Mouse (Mus musculus) mouse trophoblast stem cell (cell line): ENCODE measurements around the gene Pcp4.
"Not testable (repeated sequence)": the region's sequence is repeated elsewhere in the genome, so short reads cannot be mapped to it uniquely, and the experiment has no call there.

Source experiments
- in situ Hi-C, 2 experiments: fragments of 300-500 bp; cut with MseI, MboI; formaldehyde crosslinking; loops; 2 replicates in 1 of 2; 3 replicates in 1 of 2; pipeline ENCODE4 v1.15.1; 2025

Gene Pcp4

DNA sequence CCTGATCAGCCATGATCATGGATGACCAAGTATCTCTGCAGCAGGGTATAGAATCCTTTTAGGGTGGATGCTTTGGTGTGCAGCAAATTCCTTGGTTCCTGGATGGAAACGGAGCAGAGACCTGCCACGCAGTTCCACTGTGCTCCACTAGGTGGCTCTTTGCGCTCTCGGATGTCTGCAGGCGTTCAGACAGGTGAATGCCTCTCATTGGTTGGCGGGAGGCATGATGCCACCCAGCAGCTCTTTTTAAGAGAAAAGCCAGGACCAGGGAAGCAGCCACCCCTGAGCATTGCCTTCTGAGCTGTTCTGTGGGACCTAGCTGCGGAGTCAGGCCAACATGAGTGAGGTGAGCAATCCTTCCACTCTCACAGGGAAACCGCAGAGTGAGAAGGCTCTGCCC lies at the start of gene Pcp4:
TSS of gene Pcp4 (plus strand) at position 162 of the 400 bp plus-strand sequence.
- in situ Hi-C loops = loop anchor here (5.0 to 10.0 kb wide), 4 partner anchors 113 to 205 kb away; no protein-coding TSS in a partner anchor

DNA sequence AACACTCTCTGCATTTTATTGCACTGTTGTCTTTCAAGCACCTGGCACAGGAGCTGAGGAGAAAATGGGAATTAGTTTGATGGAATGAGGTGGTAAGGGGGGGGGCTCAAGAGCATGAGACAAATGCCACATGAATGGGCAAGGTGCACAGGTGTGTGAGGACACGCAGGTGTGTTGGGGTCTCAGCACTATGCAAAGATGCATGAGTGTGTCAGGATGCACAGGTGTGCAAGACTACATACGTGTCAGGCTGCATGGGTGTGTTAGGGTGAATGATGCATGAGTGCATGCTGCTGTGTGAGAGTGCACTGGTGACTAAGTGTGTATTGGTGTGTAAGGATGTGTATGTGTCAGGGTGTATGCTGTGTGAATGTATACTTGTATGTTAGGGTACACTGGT lies 42.4 kb upstream of the Pcp4 start:
- in situ Hi-C loops = no loop called here

DNA sequence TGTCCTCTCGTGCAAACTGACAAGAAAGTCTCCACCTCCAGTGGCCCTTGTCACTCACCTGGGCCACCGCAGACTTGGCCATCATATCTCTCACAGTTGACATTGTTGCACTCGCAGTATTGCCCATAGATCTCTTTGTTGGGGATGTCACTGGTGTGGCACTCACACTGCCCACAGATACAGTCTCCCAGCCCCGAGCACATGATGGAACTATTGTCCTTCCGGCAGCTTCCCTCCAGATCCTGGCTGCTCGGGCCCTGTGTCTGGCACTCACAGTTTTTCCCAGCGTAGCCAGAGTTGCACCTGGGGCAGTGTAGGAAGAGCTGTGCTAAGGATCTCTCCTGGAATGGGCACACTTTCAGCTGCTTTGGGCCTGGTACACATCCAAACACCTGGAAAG lies 40.7 kb upstream of the Pcp4 start:
- in situ Hi-C loops = no loop called here

DNA sequence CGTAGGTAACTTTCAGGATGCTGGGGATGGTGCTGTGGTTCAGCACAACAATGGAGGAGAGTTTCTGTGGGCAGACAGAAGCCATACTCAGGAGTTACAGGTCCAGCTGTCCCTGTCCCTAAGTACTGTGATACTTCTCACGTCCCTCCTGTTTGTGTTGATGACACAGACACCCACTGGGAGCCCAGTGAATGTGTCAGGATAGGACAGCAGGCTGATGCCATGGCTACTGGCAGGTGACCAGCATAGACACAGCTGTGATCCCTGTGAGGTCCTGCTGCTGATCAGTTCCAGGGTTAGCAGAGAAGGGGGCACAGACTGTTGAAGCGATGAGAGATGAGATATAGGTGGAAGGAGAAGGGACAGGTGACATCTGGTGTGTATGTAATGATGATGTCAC lies 38.4 kb upstream of the Pcp4 start:
- in situ Hi-C loops = no loop called here

DNA sequence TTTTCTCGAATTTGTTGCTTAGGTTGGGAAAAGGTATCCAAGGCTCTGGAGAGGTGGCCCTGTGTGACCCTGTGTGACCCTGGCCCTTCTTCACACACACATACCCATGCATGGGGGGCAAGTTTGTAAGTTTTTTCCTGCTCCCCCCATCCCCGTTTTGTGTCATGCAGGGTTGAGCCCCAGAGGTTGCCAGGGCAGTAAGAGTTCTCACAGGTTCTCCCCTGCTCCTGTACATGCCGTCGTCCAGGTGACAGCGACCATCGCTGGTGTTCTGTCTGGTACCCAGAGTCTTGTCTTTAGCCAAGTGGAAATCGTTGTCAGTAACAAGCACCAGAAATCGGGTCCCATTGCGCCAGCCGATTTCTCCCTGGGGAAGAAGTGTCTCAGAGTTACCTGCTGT lies 34.1 kb upstream of the Pcp4 start:
- in situ Hi-C loops = no loop called here

DNA sequence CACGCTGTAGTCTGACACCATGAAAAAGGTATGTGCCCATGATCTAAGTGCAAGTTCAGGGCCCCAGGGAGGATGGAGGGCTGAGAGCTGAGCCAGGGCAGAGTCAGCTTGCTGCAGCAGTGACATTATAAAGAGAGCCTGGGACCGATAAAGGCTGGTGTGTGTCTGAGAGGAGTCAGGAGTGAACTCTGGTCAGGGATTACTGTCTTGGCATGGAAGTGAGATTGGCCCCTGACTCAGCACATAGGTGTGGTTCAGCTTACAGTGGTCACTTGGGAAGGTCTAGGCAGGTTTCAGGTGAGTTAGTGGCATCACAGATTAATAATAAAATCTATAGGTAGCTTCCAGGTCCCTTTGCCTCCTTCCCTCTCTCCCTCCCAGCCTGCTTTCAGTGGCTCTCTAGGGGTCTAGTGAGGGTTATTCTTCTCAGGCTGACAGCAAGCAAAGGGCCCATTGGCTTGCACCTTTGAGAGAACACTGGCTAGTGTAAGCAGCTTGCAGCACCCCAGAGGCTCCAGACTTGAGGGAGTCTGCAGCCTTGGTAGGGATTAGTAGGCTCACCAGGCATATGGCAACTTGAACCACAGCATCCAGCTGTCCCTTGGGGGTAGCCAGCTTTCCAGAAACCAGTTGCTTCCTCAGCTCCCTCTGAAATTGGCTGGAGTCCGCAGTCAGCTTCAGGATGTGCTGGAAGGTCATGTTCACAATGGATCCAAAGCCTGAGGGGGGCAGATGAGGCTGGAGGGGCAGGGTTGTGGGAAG lies 33.2 kb upstream of the Pcp4 start:
- in situ Hi-C loops = no loop called here

DNA sequence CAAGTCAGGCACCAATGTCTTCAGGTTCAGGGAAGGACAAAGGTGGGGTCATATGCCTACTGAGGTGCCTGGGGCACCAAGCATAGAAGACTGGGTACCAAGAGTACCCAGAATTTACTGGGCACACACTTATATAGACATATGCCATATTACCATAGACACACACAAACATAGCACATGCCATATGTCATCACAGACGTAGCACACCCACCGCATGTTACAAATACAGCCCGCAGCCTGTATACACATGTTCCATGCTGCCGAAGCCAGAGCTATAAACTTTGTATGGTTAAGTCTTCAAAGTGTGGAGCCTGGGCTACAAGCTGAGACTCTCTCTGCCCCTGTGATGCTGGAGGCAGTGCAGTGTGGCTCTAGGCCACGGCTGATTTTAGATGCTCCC lies 28.5 kb upstream of the Pcp4 start:
- in situ Hi-C loops = no loop called here

DNA sequence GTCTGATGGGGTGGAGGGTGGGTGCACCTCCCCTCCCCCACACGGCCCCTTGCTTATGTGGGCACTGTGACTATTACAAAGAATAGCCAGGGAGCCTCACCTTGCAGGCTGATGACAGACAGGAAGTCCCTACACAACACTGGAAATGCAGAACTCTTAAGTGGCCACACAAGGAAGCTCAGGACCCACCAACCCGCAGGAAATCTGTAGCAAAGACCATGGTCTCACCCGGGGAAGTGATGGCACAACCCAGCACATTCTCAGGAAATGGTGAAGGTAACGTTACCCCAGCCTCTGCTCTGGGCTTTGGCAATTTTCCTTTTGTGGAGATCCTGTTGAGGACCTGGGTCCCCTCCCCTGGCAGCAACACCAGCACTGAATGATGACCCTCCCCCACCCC lies 27.7 kb upstream of the Pcp4 start:
- in situ Hi-C loops = no loop called here

DNA sequence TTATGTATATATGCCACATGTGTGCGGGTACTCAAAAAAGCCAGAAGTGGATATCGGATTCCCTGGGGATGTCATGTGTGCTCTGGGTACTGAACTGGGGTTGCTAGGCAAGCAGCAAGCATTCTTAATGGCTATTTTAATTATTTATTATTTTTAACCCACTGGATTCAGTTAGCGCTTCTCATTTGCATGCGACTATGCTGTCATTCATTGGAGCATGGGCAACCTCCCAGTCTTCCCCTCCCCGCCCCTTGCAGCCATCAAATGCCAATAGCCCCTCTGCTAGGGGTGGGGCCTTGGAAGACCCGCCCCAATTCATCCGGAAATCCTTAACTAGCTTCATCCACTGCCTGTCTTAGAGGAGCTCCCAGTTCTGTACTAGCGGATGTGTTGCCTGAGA lies 26.5 kb upstream of the Pcp4 start:
- in situ Hi-C loops = no loop called here

DNA sequence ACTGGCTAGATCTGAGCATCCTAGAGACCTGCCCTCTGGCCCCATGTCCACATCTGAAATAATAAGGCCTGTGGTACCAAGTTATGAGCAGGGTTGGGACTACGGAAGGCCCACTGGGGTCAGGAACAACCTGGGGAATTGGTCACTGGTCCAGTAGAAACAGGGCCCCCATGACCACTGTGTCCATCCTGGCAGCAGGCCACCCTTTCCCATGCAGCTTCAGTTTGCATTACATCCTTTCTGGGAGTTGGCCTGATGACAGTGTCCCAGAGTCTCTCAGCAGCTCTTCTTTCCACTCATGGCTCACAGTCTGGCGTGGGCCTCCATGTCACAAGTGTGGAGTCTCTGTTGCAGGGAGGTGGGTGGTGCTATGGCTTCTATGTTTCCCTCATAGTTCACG lies 25.6 kb upstream of the Pcp4 start:
- in situ Hi-C loops = no loop called here

DNA sequence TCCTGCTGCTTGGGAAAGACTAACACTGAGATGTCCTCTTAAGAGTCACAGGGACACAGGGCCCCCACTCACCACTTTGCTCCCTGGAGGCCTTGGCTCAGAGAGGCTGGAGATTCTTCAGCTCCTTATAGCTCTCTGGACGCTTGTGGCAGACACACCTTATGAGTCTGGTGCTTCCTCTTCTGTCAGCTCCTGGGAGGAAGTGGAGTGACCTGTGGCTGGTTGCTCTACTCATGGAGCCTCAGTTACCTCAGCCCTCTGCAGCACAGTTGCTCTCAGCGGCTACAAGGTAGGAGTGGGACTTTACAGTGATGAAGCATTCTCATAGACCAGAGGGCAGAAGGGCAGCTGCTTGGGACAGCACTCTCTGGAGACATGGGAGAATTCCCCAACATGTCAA lies 23.9 kb upstream of the Pcp4 start, which contains the start of gene Itgb2l:
TSS of gene Itgb2l (minus strand) at position 152 of the 400 bp plus-strand sequence.
- in situ Hi-C loops = no loop called here

DNA sequence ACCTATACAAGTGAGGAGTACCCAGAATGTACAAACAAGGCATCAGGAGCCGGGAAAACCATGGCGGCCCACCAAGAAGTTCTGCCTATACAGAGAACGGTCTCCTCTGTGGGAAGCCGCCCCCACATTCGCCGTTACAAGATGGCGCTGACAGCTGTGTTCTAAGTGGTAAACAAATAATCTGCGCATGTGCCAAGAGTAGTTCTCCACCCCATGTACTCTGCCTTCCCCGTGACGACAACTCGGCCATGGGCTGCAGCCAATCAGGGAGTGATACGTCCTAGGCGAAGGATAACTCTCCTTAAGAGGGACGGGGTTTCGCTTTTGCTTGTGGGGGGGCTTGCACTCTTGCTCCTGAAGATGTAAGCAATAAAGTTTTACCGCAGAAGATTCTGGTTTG lies 16.5 kb upstream of the Pcp4 start:
- in situ Hi-C loops = not testable (repeated sequence)

DNA sequence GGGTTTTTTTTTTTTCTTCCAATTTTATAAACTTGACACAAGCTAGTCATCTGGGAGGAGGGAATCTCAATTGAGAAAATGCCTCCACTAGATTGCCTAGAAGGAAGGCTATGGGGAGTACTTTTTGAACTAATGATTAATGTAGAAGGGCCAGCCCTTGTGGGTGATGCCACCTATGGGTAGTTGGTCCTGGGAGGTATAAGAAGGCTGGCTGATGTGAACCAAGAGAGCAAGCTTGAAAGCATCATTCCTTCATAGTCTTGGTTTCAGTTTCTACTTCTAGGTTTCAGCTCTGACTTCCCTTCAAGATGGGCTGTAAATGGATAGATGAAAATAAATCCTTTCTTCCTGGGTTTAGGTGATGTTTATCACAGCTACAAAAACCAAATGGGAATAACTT lies 13.3 kb upstream of the Pcp4 start:
- in situ Hi-C loops = no loop called here

DNA sequence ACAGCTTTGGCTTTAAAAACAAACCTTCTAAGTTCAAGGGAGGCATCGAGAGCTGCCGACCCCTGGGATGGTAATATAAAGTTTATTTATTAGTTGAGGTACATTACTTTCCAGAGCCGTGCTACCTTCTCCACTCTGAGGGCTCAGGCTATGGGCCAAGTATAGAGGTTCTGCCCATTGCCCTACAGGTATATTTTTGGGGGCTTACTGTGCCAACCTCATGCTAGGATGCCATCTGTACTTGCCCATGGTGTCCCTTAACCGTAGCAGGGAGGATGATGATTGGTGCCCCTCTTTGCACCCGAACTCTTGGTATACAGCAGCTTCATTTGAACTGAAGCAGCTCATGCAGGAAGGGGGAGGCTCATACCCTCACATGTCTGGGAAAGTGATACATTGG lies 9.8 kb upstream of the Pcp4 start:
- in situ Hi-C loops = no loop called here

DNA sequence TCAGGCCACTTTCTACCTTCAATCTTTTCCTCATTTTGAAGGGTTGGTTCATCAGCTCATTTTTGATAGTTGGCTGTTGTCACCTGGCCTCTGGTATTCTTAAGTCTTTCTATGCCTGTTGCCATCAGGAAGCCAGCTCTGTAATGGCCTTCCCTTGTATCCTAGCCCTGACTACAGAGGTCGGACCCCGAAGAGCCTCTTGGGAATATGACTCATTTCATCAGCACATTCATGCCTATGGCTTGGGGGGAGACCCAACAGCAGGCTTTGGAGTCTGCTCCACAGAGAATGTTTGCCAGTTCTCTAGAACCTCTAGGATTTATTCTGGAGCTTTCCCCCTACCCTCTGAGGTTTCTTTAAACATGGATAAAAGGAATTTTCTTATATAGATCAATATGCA lies 8.1 kb upstream of the Pcp4 start:
- in situ Hi-C loops = no loop called here

DNA sequence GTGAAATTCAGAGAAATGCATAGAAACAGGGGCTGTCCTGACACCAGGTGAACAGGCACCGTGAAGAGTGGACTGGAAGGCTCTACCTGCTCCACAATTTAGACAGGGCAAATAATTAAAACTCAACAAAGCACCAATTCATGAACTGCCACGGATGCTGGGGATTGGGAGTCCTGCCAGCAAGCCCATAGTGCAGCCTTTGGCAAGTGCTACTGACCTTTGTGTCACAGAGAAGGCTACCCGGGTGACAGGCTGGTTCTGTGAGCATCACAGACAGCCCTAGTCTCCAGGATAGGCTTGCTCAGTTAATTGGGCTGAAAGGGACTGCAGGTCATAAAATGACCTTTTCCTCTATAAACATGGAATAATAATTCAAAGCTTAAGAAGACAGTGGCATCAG lies 6.6 kb upstream of the Pcp4 start:
- in situ Hi-C loops = loop anchor here (10.0 kb wide), 3 partner anchors 106 to 204 kb away; no protein-coding TSS in a partner anchor

DNA sequence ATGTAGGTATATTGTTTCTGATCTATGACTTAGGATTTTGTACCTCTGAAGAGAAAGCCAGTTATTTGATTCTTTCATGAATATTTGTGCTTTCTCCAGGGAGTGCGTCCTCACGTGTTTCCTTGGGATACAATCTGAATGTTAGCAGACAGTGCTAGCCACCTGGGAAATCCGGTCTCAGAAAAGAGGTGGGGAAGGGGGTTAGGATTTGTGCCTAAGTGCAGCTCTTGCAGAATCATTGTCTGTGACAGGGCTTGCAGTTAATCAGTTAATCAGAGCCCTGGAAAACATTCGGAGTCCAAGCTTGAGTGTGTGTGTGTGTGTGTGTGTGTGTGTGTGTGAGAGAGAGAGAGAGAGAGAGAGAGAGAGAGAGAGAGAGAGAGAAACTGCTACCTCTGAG lies 605 bp downstream of the Pcp4 start:
- in situ Hi-C loops = loop anchor here (5.0 to 10.0 kb wide), 4 partner anchors 113 to 204 kb away; no protein-coding TSS in a partner anchor

DNA sequence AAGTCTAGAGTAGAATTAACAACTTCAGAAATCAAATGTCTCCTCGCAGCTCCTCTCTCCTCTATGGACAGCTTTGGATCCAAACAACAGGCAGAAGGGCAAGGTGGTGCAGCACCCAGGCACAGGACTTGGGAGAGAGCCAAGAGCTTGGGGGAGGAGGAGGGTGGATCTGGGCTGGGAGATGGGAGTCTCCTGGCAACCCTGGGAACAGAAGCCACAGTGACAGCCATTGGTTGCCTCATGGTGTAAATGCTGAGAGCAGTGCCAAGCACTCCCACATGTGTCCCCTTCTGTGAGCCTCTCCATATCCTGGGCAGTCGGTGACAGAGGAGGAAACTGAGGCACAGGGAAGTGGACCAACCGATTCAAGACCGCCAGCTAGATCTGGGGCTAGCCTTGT lies 1.3 kb downstream of the Pcp4 start:
- in situ Hi-C loops = loop anchor here (5.0 to 10.0 kb wide), 4 partner anchors 114 to 204 kb away; no protein-coding TSS in a partner anchor

DNA sequence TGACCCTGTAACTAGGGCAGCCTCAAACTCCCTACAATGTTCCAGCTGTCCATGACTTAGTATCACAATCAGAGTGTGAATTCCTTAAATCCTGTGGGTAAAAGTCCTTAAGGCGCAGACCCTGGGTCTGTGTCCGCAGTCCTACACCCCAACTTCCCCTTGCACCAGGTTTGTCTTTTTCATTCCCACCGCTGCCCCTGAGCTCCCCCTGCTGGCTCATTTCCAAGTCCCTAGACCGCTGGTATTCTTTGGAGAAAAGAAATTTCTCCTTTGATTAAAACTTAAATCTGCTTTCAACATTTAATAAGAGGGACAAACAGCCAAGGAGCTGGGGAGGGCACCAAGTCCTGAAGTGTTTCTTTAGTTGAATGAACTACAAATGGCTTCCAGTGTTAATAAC lies 2.2 kb downstream of the Pcp4 start:
- in situ Hi-C loops = loop anchor here (5.0 to 10.0 kb wide), 4 partner anchors 115 to 203 kb away; no protein-coding TSS in a partner anchor

DNA sequence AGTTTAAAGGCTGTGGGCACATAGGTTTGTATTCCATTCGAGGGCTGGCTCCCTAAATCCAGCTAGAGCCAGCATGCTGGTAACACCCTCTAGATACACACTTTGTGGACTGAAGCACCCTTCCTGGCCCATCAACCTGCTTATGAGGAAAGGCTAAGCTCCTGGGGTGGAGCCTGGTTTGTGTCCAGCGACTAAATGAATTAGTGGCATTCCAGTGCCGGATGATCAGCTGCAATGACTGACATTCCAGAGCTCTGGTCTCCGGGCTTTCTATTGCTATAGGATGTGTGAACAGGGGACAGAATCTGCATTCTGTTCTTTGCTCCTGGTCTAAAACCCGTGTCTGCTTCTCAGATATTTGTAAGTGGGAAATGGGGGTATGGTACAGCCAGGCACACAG lies 5.0 kb downstream of the Pcp4 start:
- in situ Hi-C loops = loop anchor here in 1 of 2 experiments (10.0 kb wide), 1 partner anchor 132 kb away; no protein-coding TSS in a partner anchor

DNA sequence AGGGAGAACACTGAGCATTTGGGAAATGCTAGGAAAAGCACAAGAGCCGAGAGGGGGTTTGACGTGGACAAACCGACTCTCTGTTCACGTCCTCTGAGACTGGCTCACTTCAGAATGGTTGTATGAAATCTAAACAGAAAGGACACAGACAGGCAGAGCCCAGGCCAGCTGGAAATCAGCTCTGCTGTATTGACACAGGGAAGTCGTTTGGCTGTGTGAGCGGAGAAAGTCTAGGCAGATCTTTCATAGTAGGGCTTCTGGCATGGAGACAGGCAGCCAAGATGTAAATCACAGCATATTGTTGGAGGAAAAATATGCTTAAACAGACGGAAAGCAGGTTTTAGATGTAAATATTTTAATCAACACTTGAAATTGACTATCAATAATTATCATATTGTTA lies 5.4 kb downstream of the Pcp4 start:
- in situ Hi-C loops = loop anchor here in 1 of 2 experiments (10.0 kb wide), 1 partner anchor 132 kb away; no protein-coding TSS in a partner anchor

DNA sequence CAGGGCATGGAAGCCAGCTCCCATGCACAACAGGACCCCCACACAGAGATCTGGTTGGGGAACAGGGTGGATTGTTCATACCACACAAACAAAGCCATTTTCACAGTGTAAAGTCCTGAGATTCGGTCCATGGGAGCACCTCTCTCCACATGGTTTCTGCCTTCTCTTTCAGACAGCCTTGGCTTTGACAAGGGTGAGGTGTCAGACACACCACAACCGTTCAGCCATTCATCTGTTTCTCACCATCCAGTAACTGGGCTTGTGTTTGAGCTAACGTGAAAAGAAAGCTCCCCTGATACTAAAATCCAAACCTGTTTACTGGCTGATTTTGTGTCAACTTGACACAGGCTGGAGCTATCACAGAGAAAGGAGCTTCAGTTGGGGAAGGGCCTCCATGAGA lies 6.8 kb downstream of the Pcp4 start:
- in situ Hi-C loops = loop anchor here in 1 of 2 experiments (10.0 kb wide), 1 partner anchor 131 kb away; no protein-coding TSS in a partner anchor

DNA sequence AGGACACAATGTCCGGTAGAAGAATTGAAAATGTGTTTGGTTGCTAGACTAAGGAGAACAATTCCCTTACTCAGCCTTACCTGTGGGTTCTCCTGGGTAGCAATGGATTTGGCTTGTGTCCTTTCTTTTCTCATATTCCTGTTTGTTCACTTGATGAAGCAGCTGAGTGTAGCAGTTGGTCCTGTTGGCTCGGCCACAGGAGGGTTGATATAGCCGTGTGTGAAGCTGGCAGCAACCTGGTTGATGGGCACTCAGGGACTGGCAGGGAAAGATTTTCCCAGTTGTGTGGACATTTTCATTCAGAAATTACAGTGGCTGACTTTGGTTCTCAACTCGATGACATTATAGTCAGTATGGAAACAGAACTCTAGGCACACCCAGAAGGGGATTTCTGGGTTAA lies 14.4 kb downstream of the Pcp4 start:
- in situ Hi-C loops = no loop called here
